Mouse (Mus musculus): ENCODE measurements at regions not wholly inside any gene's neighbourhood (a gene's known extent, or its start where the extent isn't known, plus 50 kb on each side); places are given as distances from the start of the nearest gene placed in this dataset.

DNA sequence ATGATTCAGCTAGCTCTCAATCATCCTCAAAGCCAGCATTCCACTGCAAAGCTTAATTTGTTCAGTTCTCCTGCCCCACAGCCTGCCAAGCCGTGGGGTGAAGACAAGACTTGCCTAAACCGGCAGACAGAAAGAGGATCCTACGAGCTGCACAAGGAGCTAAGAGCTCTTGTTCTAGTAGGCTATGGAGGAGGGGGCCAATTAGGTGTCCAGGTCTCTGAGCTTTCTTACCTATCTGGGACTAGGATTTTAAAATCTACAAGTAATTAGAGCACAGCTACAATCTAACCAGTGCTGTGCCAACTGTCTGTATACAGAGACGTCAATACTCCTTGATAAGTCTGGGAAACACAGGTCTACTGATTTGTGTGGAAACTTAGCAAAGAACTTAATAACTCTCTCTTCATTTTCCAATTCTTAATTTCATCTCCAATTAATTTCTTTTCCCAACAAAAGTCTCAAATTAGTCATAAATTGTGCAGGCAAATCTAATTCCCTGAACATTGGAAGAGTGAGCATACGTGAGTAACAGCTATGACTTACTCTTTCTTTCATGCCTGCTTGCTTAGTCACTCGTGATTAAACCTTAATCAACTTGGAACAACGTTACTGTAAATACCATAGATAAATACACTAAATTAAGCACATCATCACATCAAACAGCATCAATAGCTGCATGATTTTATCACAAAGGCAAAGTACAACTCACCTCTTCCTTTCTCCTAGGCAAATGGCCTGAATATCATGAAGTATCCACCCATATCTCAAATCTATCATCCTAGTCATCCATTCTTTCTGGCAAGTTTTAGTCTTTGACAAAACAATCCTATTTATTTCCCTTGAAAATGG, 87.1 kb upstream of the Mtap start:
- Histone ChIP-seq H3K4me2 (ENCODE audit: low read depth, low read length) (no peak overlapping the region), H3K9me3 (ENCODE audit: low read length) (no peaks in the 10 kb centered on the region), H3K36me3 (replicated peaks; ENCODE audit: insufficient read depth, low read length) (no peaks in the 10 kb centered on the region), H3K9ac (replicated peaks) (no peak overlapping the region), H3K4me3 (ENCODE audit: low read depth, low read length) (no peak overlapping the region), H3K27me3 (ENCODE audit: insufficient read depth, low read length) (no peaks in the 10 kb centered on the region), H3K4me1 (ENCODE audit: insufficient read depth) (no peaks in the 10 kb centered on the region), H3K27ac (ENCODE audit: low read depth) (no peak overlapping the region)
- TF ChIP-seq CTCF (IDR thresholded peaks at IDR 0.05; ENCODE audit: low read depth) (no peak), EP300 (IDR thresholded peaks at IDR 0.05; ENCODE audit: low read depth) (no peak)
- 54% methylated on average over 7 of the region's 7 CpGs for WGBS (ENCODE audit: insufficient replicate concordance)
- no peak for DNase-seq
- ATAC-seq, result no peak

DNA sequence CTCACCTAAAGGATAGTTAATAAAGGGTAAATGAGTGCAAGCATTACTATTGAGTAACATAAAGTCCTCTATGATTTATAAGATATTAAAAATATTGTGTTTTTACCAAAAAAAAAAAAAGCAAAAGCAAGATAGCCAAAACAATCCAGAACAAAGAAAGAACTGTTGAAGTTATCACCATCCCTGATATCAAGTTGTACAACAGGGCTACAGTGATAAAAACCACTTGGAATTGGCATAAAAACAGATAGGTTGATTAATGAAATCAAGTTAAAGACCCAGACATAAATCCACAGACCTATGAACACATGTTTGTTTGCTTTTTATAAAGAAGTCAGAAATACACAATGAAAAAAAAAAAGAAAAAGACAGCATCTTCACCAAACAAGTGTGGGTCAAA, 92.4 kb upstream of the Mtap start:
- ATAC-seq (no peak), DNase-seq (no peak)
- H3K4me1 ChIP-seq (ENCODE audit: insufficient read depth), result no peaks in the 10 kb centered on the region
- no peaks in the 10 kb centered on the region for H3K27me3 ChIP-seq (ENCODE audit: insufficient read depth, low read length)
- H3K4me2 ChIP-seq (ENCODE audit: low read depth, low read length), result no peak overlapping the region
- TF ChIP-seq EP300 (IDR thresholded peaks at IDR 0.05; ENCODE audit: low read depth) (no peak), CTCF (IDR thresholded peaks at IDR 0.05; ENCODE audit: low read depth) (no peak)
- no peak overlapping the region for H3K27ac ChIP-seq (ENCODE audit: low read depth)
- H3K9me3 ChIP-seq (ENCODE audit: low read length), result no peaks in the 10 kb centered on the region
- no peak overlapping the region for H3K4me3 ChIP-seq (ENCODE audit: low read depth, low read length)
- H3K9ac ChIP-seq (replicated peaks), result no peak overlapping the region
- H3K36me3 ChIP-seq (replicated peaks; ENCODE audit: insufficient read depth, low read length), result no peaks in the 10 kb centered on the region

GRCm38 (mm10) chr4:89043982-89044381, 92.9 kb upstream of the Mtap start:
- H3K36me3 ChIP-seq (replicated peaks; ENCODE audit: insufficient read depth, low read length), result no peaks in the 10 kb centered on the region
- no peaks in the 10 kb centered on the region for H3K4me1 ChIP-seq (ENCODE audit: insufficient read depth)
- no peaks in the 10 kb centered on the region for H3K27me3 ChIP-seq (ENCODE audit: insufficient read depth, low read length)
- no peak for TF ChIP-seq CTCF (IDR thresholded peaks at IDR 0.05; ENCODE audit: low read depth)
- TF ChIP-seq EP300 (IDR thresholded peaks at IDR 0.05; ENCODE audit: low read depth), result peak; percentile 96
- no peak overlapping the region for H3K4me3 ChIP-seq (ENCODE audit: low read depth, low read length)
- no peaks in the 10 kb centered on the region for H3K9me3 ChIP-seq (ENCODE audit: low read length)
- ATAC-seq, result peak; percentile 95
- WGBS (ENCODE audit: insufficient replicate concordance), result 26% methylated on average over 1 of the region's 1 CpGs
- DNase-seq, result no peak
- H3K4me2 ChIP-seq (ENCODE audit: low read depth, low read length), result no peak overlapping the region
- no peak overlapping the region for H3K27ac ChIP-seq (ENCODE audit: low read depth)
- no peak overlapping the region for H3K9ac ChIP-seq (replicated peaks)

GRCm38 (mm10) chr4:89040856-89041255, 96.1 kb upstream of the Mtap start:
- Histone ChIP-seq H3K27me3 (ENCODE audit: insufficient read depth, low read length) (no peaks in the 10 kb centered on the region), H3K4me2 (ENCODE audit: low read depth, low read length) (no peak overlapping the region), H3K9ac (replicated peaks) (no peak overlapping the region), H3K4me1 (ENCODE audit: insufficient read depth) (no peaks in the 10 kb centered on the region), H3K36me3 (replicated peaks; ENCODE audit: insufficient read depth, low read length) (no peaks in the 10 kb centered on the region), H3K4me3 (ENCODE audit: low read depth, low read length) (no peak overlapping the region), H3K9me3 (ENCODE audit: low read length) (no peaks in the 10 kb centered on the region), H3K27ac (ENCODE audit: low read depth) (no peak overlapping the region)
- DNase-seq (no peak), ATAC-seq (no peak)
- no peak for TF ChIP-seq EP300 (IDR thresholded peaks at IDR 0.05; ENCODE audit: low read depth)
- TF ChIP-seq CTCF (IDR thresholded peaks at IDR 0.05; ENCODE audit: low read depth), result no peak
- WGBS (ENCODE audit: insufficient replicate concordance), result 55% methylated on average over 5 of the region's 5 CpGs

- Histone ChIP-seq H3K36me3 (replicated peaks; ENCODE audit: insufficient read depth, low read length) (no peaks in the 10 kb centered on the region), H3K4me3 (ENCODE audit: low read depth, low read length) (no peak overlapping the region), H3K4me1 (ENCODE audit: insufficient read depth) (no peaks in the 10 kb centered on the region), H3K27ac (ENCODE audit: low read depth) (no peak overlapping the region), H3K27me3 (ENCODE audit: insufficient read depth, low read length) (no peaks in the 10 kb centered on the region), H3K9me3 (ENCODE audit: low read length) (no peaks in the 10 kb centered on the region), H3K9ac (replicated peaks) (no peak overlapping the region), H3K4me2 (ENCODE audit: low read depth, low read length) (no peak overlapping the region)
- TF ChIP-seq CTCF (IDR thresholded peaks at IDR 0.05; ENCODE audit: low read depth) (no peak), EP300 (IDR thresholded peaks at IDR 0.05; ENCODE audit: low read depth) (no peak)
- DNase-seq (no peak), ATAC-seq (no peak)
- WGBS (ENCODE audit: insufficient replicate concordance), result 54% methylated on average over 5 of the region's 5 CpGs
These were observed 98.0 kb upstream of the Mtap start for GRCm38 (mm10) chr4:89038906-89039305.

GRCm38 (mm10) chr4:89038135-89038534, 98.8 kb upstream of the Mtap start:
- H3K4me1 ChIP-seq (ENCODE audit: insufficient read depth), result no peaks in the 10 kb centered on the region
- no peak overlapping the region for H3K4me3 ChIP-seq (ENCODE audit: low read depth, low read length)
- no peak overlapping the region for H3K9ac ChIP-seq (replicated peaks)
- WGBS (ENCODE audit: insufficient replicate concordance), result 63% methylated on average over 4 of the region's 4 CpGs
- H3K27me3 ChIP-seq (ENCODE audit: insufficient read depth, low read length), result no peaks in the 10 kb centered on the region
- TF ChIP-seq CTCF (IDR thresholded peaks at IDR 0.05; ENCODE audit: low read depth), result no peak
- no peak for TF ChIP-seq EP300 (IDR thresholded peaks at IDR 0.05; ENCODE audit: low read depth)
- H3K9me3 ChIP-seq (ENCODE audit: low read length), result no peaks in the 10 kb centered on the region
- no peak for DNase-seq
- H3K27ac ChIP-seq (ENCODE audit: low read depth), result no peak overlapping the region
- no peaks in the 10 kb centered on the region for H3K36me3 ChIP-seq (replicated peaks; ENCODE audit: insufficient read depth, low read length)
- H3K4me2 ChIP-seq (ENCODE audit: low read depth, low read length), result no peak overlapping the region
- no peak for ATAC-seq
